Mouse (Mus musculus) lung, adult 18-20 months (tissue): ENCODE results near the gene Actr10.

Experiments
- DNase-seq, 2 experiments: peaks; one replicate each; pipeline ENCODE4 v3.0.0; 2022; ENCODE audit warnings: mixed read lengths in 2 of 2

The Actr10 gene

DNA sequence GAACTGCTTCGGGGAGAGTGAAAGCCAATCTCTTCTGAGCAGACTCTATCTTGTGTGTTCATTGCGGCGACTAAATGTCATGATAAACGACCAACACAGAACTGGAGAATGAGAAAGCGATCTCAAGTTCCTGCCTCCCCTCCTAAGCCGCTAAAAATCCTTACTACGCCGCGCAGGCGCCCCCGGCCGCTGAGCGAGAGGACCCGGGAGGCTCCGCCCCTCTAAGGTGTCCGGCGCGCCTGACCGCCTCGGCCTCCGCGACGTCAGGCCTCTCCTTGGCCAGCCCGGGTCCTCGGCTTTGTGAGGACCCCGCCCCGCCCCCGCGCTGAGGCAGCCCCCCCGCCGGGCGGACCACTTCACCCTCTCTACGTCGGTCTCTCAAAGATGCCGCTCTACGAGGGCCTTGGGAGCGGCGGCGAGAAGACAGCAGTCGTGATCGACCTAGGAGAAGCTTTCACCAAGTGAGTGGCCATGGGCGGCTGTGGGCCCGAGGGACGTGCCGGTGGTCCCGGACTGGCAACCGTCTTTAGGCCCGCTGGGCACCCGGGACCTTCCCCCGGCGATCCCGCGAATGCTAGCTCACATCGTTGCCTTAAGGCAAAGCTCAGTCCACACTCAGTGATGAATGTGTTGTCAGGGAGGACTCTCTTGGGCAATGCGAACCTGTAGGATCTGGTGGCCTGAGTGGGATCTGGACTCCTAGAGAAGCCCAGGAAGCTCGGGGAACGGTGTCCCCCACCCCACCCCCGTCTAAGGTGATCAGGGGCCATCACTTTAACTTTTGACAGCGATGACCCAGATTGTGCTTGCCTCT is at the start of gene Actr10:
Gene Actr10, plus strand, starts transcription at position 287 of the 814 bp plus-strand sequence.
- DNase-seq = peak; percentile 90 to 92

DNA sequence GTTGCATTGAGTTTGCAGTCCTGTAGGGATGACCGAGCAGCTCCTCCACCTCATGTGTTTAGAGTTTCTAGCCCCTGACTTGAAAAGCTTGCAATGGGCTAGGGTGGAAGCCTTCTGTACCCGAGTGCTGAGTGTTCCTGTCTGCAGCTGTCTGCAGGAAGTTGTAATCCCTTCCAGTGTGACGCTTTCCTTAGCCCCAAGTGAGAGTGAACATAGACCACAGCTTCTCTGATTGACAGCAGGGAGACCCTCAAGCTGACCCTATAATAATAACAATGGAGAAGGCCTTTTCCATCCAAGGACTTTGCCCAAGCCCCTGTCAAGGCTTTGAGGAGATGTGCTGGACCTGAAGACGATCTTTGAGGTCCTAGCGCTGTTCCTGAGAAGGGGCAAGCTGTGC is 47.3 kb upstream of the Actr10 start:
- no peak for DNase-seq

DNA sequence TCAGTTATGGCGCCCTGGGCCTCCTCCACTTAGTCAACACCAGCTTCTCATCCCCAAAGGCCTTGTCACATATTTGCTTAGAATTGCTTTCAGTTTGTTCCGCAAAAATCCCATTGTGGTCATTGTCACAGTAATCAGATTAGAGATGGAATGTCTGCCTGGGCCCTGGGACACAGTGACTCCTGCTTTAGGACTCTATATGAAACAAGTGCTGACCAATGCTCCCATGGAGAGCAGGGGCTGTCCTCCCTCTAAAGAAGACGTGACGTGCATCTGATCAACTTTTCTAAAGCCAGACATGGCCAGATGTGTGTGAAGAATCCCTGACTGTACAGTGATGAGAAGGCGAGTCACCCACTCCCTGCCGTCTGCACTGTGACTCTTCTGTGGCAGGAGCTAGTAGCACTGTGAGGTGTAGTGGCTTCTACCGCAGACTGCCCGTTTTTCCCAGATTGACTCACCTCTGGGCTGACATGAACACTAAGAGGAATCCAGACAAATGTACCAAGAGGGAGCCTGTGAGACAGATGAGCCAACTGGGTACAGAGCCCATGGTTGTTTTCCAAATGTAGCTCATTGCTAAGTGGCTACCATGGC is 46.7 kb upstream of the Actr10 start:
- DNase-seq = no peak

DNA sequence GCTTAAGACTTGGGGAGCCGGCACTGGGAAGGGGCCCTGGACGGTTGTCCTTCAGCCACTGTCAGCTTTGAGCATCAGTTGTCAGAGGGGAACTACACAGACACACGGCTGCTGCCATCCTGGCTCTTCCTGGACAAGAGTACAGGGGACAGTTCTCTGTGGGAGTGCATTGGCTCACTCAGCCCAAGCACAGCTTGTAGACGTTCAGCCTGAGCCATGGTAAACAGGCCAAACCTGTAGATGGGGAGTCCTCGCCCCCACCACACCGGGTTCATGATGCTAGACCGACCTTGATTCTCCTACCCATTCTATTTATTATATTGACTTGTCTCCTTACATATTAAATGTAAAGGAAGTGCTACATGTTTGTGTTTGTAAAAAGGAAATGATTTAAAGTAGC is 42.4 kb upstream of the Actr10 start:
- no peak for DNase-seq

DNA sequence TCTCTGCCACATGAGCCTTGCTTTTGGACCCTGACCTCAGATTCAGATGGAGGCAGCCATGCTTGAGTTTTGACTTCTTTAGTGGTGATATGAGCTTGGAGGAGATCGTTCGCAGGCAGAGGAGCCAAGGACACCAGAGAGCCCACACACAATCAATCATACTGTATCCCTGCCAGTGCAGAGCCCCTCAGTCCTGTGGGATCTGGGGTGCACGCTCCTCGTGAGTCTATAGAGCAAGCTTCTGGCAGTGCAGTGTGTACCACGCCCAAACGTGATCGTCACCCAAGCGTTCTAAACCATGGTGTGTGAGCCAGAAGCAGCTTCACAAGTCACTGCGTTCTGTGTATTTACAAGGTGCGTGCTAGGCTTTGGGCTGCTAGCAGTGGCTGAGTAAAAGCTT is 41.6 kb upstream of the Actr10 start:
- DNase-seq = no peak

DNA sequence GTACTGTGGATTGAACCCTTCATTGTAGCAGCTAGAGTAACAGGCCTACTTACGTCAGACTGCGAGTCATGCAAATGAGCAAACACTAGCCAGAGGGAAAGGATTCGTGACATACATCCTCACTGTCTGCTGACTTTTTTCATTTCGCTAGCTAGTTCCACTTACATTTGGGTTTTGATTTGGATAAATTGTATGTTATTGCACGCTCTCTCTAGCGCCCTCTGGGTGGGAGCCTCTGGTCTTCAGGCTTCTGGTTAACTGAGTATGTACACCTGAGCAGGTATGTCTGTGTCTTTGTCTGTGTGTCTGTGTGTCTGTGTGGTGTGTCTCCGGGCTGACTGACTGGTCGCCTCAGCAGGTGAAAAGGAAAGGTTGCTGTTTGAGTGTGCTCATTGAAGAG is 40.2 kb upstream of the Actr10 start:
- DNase-seq = no peak

DNA sequence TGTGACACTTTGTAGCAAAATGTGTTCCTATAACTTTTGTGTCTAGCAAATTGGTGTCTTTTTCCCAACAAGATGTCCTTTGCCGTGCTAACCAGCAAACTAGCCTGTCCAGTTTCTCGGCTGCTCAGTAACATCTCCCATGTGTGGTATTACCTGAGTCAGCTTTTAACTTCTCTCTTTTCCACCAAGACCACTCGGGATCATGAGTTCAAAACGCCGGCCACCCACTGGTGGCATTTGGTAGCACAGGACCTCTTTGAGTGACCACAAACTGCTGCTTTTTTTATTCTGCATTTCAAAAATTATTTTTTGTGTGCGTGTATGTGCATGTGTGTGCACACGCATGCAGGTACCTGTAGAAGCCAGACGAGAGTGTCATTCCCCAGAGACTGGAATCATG is 39.2 kb upstream of the Actr10 start:
- DNase-seq = no peak

DNA sequence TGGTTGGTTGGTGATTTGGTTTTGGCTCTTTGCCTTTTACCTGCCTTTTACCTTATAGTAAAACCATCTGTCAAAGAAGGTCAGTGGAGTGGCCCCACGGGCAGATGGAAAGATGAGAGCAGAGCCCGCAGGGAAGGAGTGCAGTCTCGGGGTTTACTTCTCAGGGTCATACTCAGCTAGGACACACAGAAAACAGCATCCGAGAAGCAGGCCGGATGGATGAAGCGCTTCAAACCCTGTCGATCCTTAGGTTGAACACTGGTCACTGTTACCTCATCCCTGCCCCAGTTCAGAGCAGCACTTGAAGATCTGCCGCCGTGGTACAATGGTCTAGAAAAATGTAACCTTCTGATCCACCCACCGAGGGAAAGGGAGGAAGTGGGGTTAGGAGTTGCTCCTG is 33.2 kb upstream of the Actr10 start:
- DNase-seq = no peak

DNA sequence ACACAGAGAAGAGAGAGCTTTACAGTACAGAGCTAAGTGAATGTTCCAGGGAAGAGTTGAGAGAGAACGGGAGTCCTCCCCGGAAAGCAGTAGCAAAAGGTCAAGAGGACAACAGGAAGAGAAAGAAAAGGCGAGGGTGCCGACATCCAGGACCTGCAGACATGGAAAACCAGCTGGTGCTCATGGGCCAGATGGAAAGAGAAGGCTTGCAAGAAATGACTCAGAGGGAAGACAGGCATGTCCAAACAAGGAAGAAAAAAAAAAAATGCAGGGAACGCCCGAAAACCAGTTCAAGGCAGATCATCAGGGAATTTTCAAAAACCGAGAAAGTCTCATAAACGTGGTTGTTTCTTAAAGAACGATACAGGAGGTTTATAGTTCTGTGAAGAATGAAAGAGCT is 30.8 kb upstream of the Actr10 start:
- peak in 1 of 2 experiments; percentile 31 for DNase-seq

DNA sequence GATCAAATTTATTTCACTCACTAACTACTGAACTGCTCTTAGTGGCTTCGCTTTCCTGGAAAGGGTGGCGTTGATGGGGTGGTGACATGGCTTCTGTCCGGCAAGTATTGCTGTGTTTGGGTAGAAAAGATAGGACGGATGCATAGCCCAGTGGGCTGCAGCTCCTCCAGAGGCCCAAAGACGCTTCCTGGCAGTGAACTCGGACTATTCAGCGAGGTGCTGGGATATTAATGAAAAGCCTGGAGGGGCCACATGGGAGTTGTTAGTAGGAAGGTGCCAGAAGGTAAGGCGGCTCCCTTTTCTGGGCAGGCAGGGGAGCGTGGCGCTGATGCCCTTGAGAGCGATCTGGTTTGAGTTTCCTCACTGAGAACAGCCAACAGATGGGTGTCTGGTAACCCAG is 30.0 kb upstream of the Actr10 start:
- DNase-seq = no peak

DNA sequence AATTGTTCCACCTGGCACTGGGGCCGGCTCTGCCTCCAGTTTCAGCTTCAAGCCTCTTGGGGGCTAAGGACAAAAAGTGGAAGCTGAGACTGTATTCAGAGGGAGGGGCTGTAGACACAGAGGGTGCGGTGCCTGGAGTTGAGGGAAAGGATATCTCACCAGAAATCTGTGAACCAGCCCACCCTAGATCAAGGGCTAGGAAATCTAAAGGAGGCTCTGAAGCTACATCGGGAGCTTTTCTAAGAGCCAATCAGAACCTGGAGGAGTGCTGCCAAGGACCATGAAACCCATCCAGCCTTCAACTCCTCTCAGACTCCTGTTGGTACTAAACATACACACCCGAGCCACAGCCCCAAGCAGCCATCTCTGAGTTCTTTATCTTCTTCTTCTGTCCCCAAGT is 29.6 kb upstream of the Actr10 start:
- no peak for DNase-seq

DNA sequence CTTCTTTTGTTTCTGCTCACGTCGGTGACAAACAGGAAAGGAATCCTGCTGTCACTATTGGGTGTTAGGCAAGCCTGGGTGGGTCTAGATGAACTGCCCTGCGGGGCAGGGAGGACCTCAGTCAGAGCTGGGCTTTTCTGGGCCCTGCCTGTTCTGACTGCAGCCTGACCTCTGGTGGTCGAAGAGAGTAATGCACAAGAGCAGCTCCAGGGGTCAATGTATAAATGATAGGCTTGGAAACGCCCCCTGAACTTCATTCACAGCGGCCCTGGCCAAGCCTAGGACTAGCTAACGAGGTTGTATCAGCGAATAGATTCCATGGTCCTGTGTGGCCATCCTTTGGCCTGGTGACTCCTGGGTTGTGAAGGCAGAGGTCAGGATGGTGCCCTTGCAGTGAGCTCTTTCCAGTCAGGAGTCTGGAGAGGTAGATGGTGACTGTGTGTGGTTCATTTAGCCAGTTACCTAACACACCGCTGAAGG is 27.4 kb upstream of the Actr10 start:
- peak; percentile 78 to 86 for DNase-seq

DNA sequence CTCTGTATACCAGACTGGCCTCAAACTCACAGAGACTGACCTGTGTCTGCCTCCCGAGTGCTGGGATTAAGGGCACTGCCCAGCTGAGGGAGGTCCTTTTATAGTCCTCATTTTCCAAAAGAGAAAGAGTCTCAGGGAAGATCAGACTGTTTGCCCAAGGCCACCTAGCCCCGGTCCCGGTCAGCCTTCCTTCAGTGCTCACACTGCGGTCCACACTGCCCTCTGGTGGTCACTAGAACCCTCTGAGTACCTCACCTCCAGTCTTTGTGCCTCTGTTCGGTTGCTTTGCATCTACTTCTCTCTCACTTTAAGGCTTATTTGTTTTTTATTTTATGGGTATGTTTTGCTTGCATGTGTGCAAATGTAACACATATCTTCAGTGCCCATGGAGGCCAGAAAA is 26.6 kb upstream of the Actr10 start:
- DNase-seq = peak; percentile 81 to 85

DNA sequence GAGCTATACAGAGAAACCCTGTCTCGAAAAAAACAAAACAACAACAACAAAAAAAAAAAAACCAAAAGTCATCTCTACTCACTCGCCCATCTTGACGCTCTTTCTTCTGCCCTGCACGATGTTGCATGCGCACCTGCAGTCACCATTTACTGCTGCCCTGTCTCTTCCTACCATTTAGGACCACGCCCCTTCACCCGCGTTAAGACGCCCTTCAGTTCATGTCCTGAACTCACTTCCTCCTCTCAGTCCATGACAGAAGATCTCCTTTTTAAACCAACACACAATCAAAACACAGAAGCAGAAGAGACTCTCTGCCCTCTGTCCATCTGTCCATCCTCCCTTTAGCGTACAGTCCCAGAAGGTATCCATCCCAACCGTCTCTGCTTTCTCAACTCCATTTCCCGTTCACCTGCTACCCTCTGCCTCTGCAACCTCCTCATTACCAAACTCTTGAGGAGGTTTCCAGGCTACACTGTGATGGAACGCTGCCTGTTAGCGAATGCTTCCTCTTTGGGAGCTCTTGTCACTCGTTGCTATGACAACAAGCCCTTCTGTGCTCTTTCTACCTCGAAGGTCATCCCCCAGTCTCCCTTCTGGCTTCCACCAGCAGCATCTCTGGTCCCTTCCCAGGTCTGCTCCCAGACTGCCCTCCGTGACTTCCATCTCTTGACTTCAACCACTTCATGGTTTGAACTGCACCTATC is 25.8 kb upstream of the Actr10 start:
- DNase-seq = no peak

DNA sequence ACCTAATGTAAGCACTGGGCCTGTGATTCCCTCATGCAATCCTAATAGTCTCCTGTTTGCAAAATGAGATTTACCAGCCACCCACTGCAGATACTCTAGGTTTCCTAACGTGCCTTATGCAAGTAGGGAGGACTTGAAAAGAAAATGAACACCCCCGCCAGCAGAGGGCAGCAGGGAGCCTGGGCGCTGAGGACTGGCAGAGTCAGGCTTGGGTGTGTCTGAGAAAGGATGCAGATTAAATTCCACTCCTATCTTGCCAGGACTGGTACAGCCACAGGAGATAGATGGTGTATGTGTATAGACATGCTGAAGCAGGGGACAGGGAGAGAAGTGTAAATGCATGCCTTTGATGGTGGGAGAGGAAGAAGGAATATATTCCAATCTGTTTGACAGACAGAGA is 24.2 kb upstream of the Actr10 start:
- peak; percentile 81 to 86 for DNase-seq

DNA sequence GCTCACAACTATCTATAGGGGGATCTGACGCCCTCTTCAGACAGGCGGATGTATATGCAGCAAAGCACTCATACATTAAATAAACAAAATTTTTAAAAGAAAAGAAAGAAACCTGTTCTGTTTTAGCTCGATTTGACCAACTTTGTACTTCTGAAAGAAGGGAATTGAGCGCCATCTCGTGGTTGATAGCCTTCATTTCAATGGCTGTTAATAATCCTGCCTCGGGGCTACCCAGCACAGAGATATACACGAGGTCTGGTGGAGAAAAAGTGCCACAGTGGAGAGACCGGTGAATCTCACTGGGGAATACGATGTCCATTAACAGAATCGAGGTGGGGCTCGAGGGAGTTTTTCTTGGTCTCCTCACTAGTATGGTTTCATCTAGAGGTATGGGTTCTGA is 23.3 kb upstream of the Actr10 start:
- peak in 1 of 2 experiments; percentile 40 for DNase-seq

DNA sequence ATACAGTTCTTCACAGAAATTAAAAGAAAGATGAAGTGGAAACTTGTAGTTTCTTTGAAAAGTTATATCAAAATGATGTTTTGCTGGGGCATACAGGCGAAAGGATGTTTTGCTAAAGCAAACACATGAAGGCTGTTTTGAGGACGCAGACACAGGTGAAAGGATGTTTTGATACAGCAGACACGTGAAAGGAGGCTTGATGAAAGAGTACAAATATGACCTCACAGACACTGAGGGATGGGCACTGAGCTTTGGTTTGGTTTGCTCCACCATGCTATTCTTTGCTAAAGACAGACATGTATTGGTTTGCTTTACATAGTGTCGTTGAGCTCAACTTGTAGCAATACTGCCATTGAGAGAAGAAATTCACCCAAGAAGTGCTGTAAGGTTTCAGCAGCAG is 7.9 kb upstream of the Actr10 start:
- DNase-seq = no peak

DNA sequence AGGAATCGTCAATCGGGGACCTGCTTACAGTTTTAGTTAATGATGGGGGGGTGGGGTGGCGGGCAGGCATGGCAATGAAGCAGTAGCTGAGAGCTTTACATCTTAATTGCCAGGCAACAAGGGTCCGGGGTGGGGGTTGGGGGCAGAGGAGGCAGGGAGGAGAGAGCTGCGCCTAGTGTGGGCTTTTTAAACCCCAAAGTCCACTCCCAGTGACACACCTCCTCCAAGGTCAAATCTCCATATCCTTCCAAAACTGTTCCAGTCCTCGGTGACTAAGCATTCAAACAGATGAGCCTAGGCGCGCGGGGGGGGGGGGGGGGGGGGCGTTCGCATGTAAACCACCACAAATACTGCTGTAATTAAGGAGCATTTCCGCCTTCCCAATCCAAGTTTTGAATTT is 507 bp upstream of the Actr10 start:
- DNase-seq = peak in 1 of 2 experiments; percentile 20

DNA sequence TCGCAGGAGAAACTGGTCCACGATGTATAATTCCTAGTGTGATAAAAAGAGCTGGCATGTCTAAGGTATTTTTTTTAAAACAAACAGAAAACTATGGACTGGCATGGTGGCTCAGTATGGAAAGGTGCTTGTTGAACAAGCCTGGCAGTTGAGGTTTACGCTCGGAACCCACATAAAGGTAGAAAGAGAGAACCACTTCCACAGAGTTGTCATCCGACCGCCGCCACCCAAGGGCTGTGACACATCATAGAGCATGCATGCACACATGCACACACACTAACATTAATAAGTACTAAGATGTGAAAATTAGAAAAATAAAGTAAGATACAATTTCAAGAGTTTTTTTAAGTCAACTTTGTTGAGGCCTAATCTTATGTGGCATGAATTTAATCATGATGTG is 3.1 kb downstream of the Actr10 start:
- no peak for DNase-seq

DNA sequence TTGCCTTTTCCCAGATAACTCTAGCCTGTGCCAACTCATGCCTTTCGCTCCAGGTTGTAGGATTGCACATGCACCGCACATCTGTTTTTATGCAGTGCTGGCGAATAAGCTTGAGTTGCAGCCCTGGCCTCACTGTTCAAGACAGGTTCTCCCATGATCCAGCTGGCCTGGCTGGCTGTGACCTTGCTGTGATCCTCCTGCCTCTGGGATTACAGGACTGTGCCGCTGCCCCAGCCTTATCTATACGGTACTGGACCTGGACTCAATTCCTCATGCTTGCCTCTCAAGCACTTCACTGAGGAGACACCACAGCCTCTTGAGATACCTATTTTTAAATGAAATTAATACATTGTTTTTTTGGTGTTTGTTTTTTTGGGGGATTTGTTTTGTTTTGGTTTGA is 6.5 kb downstream of the Actr10 start:
- no peak for DNase-seq

DNA sequence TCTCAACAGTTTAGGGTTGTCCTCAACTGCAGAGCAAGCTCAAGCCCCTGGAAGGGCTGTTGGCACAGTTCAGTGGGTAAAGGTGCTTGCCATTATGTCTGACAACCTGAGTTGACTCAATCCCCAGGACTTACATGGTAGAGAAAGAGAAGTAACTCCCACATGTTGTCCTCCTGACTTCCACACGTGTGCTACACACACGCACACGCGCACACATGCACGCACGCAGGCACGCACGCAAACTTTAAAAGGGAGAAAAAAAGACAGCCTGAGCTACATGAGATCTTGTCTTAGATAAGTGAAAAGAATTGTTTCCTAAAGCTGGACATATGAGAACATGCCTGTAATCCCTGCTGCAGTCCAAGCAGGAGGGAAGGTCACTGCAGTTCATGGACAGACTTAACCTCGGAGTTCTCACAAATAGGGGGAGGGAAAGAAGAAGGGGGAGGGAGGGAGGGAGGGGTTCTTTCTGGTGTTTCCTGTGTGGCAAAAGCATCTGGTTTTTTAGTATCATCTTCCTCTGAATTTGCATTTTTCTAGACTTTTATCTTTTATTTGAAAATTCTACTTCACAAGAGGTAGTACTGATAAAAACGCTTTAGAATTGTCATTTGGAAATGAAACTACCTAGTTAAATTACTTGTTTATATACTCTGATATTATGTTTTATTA is 9.1 kb downstream of the Actr10 start:
- DNase-seq = no peak

DNA sequence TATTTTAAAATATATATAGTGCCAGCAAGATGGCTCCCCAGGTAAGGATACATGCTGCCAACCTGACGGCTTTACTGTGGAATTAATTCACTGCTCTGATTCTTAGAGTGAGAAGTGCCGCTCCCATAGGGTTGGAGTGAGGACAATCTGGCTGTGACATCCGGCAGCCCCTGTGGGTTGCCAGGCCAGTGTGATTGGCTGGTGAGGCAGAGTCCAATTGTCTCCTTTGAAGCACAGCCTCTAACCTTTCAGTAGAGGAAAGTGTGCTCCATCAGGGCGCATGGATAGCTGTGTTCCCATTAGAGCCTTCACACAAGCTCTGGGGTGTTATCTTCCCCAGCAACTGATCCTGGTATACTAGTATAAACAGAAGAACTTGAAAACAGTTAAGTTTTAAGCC is 21.0 kb downstream of the Actr10 start:
- DNase-seq = no peak

DNA sequence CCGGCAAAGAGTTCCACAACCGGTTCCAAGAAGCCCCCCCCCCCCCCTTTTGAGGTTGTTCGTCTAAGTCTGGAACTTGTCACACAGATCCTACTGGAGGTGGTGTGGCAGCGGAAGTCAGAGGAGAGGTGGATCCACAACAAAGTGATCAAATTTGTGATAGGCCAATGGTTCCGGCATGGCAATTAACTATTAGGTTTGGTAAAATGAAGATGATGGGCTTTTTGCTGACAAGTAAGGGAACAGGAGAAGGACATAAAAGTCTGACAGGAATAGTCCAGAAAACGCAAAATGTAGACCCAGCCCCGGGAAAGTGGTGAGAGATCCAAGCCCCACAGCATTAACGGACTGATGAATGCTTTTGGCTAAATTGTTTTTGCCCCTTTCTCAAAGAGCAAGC is 29.9 kb downstream of the Actr10 start:
- DNase-seq = no peak
